Mouse (Mus musculus) CH12F3 (cell line): ENCODE measurements around the gene C330007P06Rik.
"Not testable (repeated sequence)": the region's sequence is repeated elsewhere in the genome, so short reads cannot be mapped to it uniquely, and the experiment has no call there.

Source experiments
- in situ Hi-C: fragments of 300-500 bp; cut with MboI; formaldehyde crosslinking; loops from 2 replicates; pipeline ENCODE4 v1.14.3; 2020; ENCODE audit warnings: low sequenced_read_pairs

The C330007P06Rik gene

DNA sequence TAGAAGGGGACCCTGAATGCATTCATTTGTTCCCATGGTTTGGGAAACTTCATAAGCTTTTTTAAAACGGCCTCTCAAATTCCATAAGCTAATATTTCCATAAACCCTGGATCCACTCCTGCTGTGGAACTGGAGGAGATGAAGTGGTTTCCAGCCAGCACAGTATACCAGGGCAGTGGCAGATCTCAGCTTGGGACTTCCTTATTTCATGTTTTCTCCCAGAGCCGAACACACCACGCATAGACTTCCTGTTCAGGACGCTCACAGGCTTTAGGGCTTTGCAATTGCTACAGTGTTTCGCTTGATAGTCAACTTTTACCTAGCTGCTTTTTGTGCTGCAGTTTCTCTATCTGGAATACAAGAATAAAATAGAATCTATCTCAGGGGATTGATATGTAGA is 70.7 kb downstream of the C330007P06Rik start:
- in situ Hi-C loops: no loop called here

DNA sequence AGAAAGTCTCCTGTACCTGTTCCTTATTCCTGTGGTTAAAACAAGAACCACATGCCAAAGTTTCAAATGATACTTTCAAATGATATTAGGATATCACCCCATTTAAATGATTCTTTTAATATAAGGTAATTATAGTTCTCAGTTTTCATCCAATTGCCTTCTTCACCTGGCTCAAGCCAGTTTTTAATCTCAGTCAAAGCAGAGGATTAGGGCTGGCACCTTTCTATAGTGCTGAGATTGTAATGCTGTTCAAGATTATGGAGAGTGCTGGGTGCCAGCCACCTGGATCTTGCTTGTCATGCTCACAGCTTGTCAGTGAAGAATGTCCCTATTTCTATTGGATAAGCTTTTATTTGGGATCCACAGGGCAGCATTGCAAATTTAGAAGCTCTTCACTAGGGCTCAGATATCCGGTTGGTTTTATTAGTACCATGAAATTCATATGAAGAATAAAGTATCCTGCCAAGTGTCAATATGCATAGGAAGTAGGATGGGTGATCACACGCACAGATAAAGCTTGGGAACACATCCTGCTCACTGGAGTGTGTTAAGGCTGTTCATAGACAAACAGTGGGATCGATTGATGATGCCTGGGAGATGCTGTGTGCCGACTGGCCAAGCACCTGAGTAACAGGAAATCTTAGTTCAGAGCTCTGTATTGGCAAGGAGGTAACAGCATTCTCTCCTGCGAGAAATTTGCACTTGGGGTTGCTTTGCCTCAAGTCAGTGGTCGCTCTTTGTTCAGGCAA is 74.6 kb downstream of the C330007P06Rik start:
- in situ Hi-C loops: no loop called here

DNA sequence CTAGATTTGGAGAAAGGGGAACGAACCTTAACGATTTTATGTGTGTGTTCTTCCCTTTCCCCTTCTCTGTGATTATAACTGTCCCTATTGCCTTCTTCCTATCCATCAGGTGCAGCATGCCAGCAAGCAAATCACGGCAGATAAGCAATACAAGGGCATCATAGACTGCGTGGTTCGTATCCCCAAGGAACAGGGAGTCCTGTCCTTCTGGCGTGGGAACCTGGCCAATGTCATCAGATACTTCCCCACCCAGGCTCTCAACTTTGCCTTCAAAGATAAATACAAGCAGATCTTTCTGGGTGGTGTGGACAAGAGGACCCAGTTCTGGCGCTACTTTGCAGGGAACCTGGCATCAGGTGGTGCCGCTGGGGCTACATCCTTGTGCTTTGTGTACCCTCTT is 77.2 kb downstream of the C330007P06Rik start:
- in situ Hi-C loops: not testable (repeated sequence)

DNA sequence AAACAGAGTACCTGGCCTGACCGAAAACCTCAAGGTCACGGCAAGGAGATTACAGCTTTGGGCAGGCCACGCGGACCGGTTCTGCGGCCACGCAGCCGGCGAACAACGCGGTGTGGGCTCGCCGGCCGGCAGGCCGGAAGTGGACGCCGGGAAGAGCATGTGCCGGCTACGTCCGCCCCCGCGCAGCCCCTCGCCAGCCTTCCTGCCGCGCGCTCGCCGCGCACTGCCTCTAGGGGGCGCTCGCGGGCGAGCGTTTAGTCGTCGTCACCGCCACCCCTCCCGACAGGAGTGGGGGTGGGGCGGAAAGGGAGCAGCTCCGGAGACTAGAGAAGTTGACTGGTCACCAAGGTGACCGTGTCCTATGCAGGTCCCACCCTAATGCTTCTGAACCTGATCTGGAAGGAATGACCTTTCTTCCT is 77.7 kb downstream of the C330007P06Rik start:
- in situ Hi-C loops: no loop called here

DNA sequence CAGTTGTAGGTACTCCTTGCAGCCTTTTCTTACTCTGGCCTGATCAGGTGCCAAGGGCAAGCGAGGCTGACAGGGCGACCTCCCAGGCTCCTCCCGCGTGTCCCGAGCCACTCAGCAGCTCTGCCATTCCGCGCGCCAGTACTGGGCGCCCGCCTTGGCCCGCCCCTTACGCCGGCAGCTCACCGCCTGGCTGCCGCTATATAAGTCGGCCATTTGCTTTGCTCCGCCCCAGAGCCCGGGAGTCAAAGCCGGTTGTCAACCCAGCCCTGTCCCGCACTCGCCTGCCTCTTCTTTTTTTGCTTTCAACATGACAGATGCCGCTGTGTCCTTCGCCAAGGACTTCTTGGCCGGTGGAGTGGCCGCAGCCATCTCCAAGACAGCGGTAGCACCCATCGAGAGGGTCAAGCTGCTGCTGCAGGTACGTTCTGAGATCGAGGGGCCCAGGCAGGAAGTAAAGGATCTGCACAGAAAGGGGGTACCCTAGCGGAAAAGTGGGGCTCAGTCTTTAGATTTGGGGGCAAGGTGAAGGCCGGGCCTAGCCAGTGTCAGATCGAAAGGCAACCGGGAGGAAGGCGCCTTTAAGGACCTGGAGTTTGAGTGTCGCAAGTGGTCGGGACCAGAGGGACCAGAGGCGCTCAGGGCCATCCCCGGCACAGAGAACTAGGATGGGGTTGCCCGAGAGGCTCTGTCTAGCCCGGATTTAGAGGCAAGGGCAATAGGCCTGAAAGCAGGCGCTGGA is 78.3 kb downstream of the C330007P06Rik start, which contains the start of gene Slc25a5:
Gene Slc25a5 (plus strand): TSS at position 228 of the 739 bp plus-strand sequence.
- in situ Hi-C loops: no loop called here

DNA sequence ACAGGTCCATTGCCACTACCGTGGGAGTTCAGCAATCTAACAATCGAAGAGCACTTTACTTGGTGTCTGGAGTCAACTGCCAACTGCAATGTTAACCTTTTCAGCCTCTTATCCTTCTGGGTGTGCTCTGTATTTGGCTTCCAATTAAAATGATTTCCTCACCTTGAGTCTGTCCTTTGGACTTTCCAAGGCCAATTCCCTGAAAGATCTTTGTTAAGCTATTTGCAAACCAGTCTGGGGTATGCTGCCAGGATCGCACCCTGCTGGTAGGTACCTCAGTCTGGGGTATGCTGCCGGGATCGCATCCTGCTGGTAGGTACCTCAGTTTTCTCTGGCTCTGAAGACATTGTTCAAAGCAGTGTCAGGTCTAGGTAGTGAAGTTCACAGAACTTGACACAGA is 79.3 kb downstream of the C330007P06Rik start:
- in situ Hi-C loops: no loop called here

DNA sequence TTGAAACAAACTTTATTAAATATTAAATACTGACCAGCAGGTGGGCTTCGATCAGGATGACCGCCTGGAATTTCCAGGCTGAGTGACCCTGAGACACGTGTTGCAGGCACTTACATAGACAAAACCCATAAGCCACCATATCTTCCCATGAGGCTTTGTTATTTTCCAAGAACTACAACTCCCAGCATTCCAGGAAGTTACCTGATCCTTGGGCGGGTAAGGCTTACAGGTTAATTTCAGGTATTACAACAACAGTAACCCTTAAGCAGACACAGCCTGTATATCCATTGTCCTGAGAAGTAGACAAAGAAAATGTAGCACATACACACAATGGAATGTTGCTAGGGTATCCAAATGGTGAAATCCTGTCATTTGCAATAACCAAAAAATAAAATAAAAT is 84.6 kb downstream of the C330007P06Rik start:
- in situ Hi-C loops: no loop called here

DNA sequence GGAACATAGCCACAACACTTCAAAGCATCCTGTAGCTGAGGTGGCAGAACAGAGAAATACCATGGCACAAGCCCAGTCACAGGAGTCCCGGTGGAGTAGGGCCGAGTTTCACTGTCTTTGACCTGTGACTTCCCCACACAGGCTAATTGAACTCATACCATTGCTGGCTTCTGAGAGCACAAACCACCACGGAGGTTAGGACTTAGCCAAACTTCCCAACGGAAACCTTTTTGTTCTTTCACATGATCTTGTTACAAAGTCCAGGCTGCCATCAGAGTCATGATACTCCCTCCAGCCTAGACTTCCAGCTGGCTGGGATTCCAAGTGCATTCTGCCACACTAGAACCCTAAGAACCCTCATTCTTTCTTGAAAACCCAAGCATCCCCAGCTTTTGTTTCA is 96.2 kb downstream of the C330007P06Rik start:
- in situ Hi-C loops: no loop called here

DNA sequence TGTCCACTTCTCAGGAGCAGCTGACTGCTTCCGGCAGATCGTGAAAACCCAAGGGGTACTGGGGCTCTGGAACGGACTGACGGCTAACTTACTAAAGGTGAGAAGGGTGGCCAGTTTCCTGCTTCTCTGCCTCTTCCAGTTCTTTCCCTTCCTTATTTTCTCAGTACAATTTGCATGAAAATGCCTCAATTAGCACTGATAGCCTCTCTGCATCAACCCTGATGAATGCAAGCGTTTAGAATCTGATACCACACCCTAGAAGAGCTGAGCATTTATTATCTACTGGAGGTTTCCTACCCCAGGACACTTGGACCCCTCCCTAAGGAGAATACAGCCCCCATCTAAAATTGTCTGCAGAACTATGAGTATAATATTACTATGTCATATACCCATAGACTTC is 98.4 kb downstream of the C330007P06Rik start:
- in situ Hi-C loops: no loop called here
